Mouse (Mus musculus): ENCODE data around the gene Faap24. TPM values are rescaled to one million over a fixed set of nuclear protein-coding genes. Genes with fewer than 3 reads are reported as not detected.

Gene Faap24
- 16.6 and 17.8 TPM in 2 replicates for polyA plus RNA-seq (2014; fragmentation: Nextera tagmentation; extraction: Ambion mirVana)

DNA sequence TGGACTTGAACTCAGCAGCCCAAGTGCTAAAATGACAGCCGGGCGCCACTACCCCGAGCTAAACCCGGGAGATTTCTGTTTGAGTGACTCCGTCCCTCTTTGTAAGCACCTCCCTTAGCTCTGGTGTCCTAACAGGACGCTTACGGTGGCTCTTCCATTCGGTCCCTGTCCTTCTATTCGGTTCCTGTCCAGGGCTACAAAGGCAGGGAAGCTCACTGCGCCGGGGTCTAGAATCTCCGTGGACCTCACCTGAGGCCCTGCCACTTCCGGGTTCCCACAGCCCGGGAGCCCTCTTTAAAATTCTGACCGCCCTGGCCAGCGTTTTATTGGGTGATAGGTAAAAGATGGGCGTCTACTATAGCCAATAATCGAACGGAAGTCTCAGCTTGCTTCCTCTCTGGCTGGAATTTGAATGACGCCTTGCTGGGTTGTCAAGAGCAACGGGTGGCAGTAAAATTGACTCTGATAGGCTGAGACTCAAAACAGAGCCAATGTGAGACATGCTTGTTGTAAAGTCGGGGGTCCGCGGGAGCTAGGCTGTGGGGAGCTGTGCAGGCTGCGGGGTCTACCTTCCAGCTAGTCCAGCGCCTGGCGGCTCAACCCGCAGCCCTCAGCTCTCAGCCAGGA is at the start of gene Faap24, which contains the start of gene Cep89:
Faap24 (minus strand) TSS at position 295 of the 627 bp plus-strand sequence.
Cep89 (plus strand) TSS at position 494 of the 627 bp plus-strand sequence.
- Histone ChIP-seq H3K4me3 (ENCODE audit: low read depth, low read length) (peak within 1 kb of the TSS; percentile 63), H3K9me3 (ENCODE audit: control insufficient read depth, low read length) (no peaks in the 10 kb centered on the region), H3K36me3 (ENCODE audit: control insufficient read depth, insufficient read depth, low read length) (0 out of 2 replicates have a peak, but pooled peaks cover 4% of the 10 kb centered on the region), H3K4me2 (ENCODE audit: low read depth, low read length) (peak within 1 kb of the TSS; percentile 50), H3K27ac (ENCODE audit: low read depth, low read length) (no peak within 1 kb of the TSS), H3K9ac (replicated peaks; ENCODE audit: low read depth, low read length) (peak within 1 kb of the TSS; percentile 53), H3K4me1 (ENCODE audit: control insufficient read depth, insufficient read depth, low read length) (peaks cover 14% of the 10 kb centered on the region), H3K27me3 (ENCODE audit: control insufficient read depth, insufficient read depth, low read length) (no peaks in the 10 kb centered on the region)
- ATAC-seq (ENCODE audit: low read depth) = peak; percentile 99
- under 1% methylated on average over 28 of the region's 28 CpGs for WGBS

DNA sequence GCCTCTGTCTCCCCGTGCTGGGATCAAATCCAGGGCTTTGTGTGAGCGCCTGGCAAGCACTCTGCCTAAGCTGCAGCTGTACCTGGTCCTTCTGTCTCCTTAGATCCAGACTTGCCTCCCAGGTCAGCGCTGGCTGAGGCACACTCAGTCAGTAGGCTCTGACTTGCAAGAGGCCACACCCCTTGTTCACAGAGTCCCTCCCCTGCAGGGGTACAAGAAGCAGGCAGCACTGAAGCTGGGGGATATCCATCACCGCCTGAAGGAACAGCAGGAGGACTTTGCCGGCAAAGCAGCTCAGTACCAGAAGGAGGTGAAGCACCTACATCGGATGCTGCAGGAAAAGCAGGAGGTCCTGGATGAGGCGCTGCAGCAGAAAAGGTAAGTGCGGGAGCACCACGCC is 38.6 kb upstream of the Faap24 start:
- Histone ChIP-seq H3K27me3 (ENCODE audit: control insufficient read depth, insufficient read depth, low read length) (no peaks in the 10 kb centered on the region), H3K4me2 (ENCODE audit: low read depth, low read length) (no peak overlapping the region), H3K9me3 (ENCODE audit: control insufficient read depth, low read length) (no peaks in the 10 kb centered on the region), H3K9ac (replicated peaks; ENCODE audit: low read depth, low read length) (no peak overlapping the region), H3K36me3 (ENCODE audit: control insufficient read depth, insufficient read depth, low read length) (peaks cover 45% of the 10 kb centered on the region), H3K4me3 (ENCODE audit: low read depth, low read length) (no peak overlapping the region), H3K4me1 (ENCODE audit: control insufficient read depth, insufficient read depth, low read length) (no peaks in the 10 kb centered on the region), H3K27ac (ENCODE audit: low read depth, low read length) (no peak overlapping the region)
- ATAC-seq (ENCODE audit: low read depth) = no peak
- 80% methylated on average over 9 of the region's 9 CpGs for WGBS

DNA sequence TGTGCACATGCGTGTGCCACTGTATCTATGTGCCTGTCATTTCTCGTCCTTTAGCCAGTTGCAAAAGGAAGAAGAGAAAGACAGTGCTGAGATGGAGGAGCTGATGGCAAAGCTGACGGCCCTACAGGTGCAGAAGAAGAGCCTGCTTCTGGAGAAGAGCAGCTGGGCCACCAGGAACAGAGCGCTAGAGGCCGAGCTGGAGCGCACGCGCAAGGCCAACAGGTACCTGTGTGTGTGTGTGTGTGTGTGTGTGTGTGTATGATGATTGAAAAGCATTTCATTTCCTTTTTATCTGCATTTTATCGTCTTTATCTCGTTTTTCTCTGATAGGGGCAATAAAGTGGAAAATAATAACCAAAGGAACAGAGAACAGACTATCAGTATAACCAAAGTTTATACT is 31.5 kb upstream of the Faap24 start:
- Histone ChIP-seq H3K9ac (replicated peaks; ENCODE audit: low read depth, low read length) (no peak overlapping the region), H3K27ac (ENCODE audit: low read depth, low read length) (no peak overlapping the region), H3K4me2 (ENCODE audit: low read depth, low read length) (no peak overlapping the region), H3K9me3 (ENCODE audit: control insufficient read depth, low read length) (no peaks in the 10 kb centered on the region), H3K4me3 (ENCODE audit: low read depth, low read length) (no peak overlapping the region), H3K27me3 (ENCODE audit: control insufficient read depth, insufficient read depth, low read length) (no peaks in the 10 kb centered on the region), H3K36me3 (ENCODE audit: control insufficient read depth, insufficient read depth, low read length) (peaks cover 15% of the 10 kb centered on the region), H3K4me1 (ENCODE audit: control insufficient read depth, insufficient read depth, low read length) (no peaks in the 10 kb centered on the region)
- no peak for ATAC-seq (ENCODE audit: low read depth)
- 97% methylated on average over 10 of the region's 10 CpGs for WGBS

DNA sequence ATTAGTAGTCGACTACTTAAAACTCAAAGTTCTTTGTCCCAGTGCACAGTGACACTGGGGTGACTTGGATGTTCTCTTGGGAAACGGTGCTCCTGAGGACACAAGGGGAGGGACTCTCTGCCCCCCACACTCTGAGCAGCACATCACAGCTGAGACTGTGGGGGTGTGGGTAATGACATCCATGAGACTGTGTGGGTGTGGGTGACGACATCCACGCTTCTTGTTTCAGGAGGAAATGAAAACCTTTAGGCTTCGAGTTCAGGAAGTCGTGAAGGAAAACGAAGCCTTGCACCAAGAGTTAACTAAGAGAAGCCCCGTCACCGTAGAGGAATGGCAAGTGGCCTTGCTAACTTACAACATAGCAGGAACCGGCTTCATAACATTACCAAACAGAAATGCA is 26.4 kb upstream of the Faap24 start:
- Histone ChIP-seq H3K4me3 (ENCODE audit: low read depth, low read length) (no peak overlapping the region), H3K4me1 (ENCODE audit: control insufficient read depth, insufficient read depth, low read length) (no peaks in the 10 kb centered on the region), H3K4me2 (ENCODE audit: low read depth, low read length) (no peak overlapping the region), H3K27me3 (ENCODE audit: control insufficient read depth, insufficient read depth, low read length) (no peaks in the 10 kb centered on the region), H3K27ac (ENCODE audit: low read depth, low read length) (no peak overlapping the region), H3K9me3 (ENCODE audit: control insufficient read depth, low read length) (no peaks in the 10 kb centered on the region), H3K36me3 (ENCODE audit: control insufficient read depth, insufficient read depth, low read length) (peaks cover 4% of the 10 kb centered on the region; the same call in 1 of the 2 replicates), H3K9ac (replicated peaks; ENCODE audit: low read depth, low read length) (no peak overlapping the region)
- no peak for ATAC-seq (ENCODE audit: low read depth)
- 95% methylated on average over 10 of the region's 10 CpGs for WGBS

DNA sequence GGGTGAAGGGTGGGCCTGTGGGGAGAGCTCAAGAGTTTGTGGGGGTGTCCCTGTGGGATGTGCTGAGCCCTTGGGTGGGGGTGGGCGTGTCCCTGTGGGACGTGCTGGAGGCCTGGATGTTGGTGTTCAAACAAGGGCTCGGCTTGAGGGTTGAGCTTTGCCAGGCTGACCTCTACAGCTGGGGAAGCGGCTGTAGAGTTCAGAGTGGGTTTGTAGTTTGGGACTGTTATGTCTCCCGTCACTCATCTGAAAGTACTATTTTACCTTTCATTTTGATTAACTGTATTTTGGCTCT is 20.0 kb upstream of the Faap24 start:
- Histone ChIP-seq H3K4me3 (ENCODE audit: low read depth, low read length) (no peak overlapping the region), H3K36me3 (ENCODE audit: control insufficient read depth, insufficient read depth, low read length) (peaks cover 4% of the 10 kb centered on the region; the same call in 1 of the 2 replicates), H3K9ac (replicated peaks; ENCODE audit: low read depth, low read length) (no peak overlapping the region), H3K27ac (ENCODE audit: low read depth, low read length) (no peak overlapping the region), H3K4me1 (ENCODE audit: control insufficient read depth, insufficient read depth, low read length) (no peaks in the 10 kb centered on the region), H3K4me2 (ENCODE audit: low read depth, low read length) (no peak overlapping the region), H3K9me3 (ENCODE audit: control insufficient read depth, low read length) (no peaks in the 10 kb centered on the region), H3K27me3 (ENCODE audit: control insufficient read depth, insufficient read depth, low read length) (no peaks in the 10 kb centered on the region)
- 90% methylated on average over 5 of the region's 5 CpGs for WGBS
- no peak for ATAC-seq (ENCODE audit: low read depth)

DNA sequence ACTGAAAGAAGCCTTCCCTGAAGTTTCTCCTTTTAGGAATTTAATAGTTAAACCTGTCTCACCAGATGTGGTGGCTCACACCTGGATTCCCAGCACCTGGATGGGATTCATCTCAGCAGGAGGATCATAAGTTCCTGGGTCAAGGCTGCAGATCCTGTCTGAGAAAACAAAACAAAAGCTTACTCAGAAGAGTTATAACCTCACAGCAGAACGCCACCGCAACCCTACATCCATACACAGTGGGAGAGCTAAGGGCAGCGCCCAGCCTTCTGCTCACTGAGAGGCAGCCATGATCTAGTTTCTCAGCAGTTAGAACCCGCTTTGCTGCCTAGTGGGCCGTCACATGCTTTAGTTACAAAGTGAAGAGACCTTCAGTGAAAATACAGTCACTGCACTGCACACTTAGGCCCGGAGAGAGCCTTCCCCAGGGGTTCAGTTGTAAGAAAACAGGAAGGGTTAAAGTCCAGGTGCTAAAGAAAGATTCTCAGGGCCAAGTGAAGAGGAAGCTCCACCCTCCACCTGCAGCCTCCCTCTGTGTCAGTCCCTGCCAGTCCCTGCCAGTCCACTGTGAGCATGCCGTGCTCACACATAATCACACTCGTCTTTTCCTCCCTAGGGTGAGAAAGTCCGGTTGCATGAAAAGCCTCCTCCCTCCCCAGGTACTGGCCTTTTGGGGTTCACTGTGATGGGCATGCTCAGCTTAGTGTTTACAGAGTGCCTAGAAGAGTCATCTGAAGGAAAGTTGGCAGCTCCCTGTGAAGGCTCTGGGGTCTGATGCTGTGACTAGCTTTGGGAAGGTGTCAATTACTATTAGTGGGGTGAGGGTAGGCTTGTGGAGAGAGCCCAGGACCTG is 19.4 kb upstream of the Faap24 start:
- no peak overlapping the region for H3K27ac ChIP-seq (ENCODE audit: low read depth, low read length)
- H3K9ac ChIP-seq (replicated peaks; ENCODE audit: low read depth, low read length) = no peak overlapping the region
- no peak for ATAC-seq (ENCODE audit: low read depth)
- H3K27me3 ChIP-seq (ENCODE audit: control insufficient read depth, insufficient read depth, low read length) = no peaks in the 10 kb centered on the region
- no peak overlapping the region for H3K4me2 ChIP-seq (ENCODE audit: low read depth, low read length)
- 84% methylated on average over 9 of the region's 9 CpGs for WGBS
- H3K4me1 ChIP-seq (ENCODE audit: control insufficient read depth, insufficient read depth, low read length) = no peaks in the 10 kb centered on the region
- no peaks in the 10 kb centered on the region for H3K9me3 ChIP-seq (ENCODE audit: control insufficient read depth, low read length)
- H3K4me3 ChIP-seq (ENCODE audit: low read depth, low read length) = no peak overlapping the region
- H3K36me3 ChIP-seq (ENCODE audit: control insufficient read depth, insufficient read depth, low read length) = peaks cover 4% of the 10 kb centered on the region

DNA sequence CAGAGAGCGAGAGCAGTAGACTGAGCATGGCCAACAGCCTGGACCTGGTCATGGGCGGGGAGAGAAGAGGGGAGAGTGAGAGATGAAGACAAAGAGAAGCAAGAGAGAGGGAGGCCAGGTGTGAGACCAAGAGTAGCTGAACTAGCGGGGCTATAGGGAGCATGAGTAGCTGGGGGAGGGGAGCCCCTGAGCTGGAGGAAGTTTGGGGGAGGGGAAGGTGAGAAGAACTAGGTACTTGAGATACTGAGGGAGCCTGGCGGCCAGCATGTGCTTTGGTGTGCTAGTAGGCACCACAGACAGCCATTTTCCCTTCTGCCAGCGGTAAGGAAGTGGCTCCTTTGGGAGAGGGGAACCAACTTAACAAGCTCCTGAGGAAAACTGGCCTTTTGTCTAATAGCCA is 18.6 kb upstream of the Faap24 start:
- Histone ChIP-seq H3K4me3 (ENCODE audit: low read depth, low read length) (no peak overlapping the region), H3K4me1 (ENCODE audit: control insufficient read depth, insufficient read depth, low read length) (no peaks in the 10 kb centered on the region), H3K9ac (replicated peaks; ENCODE audit: low read depth, low read length) (no peak overlapping the region), H3K27ac (ENCODE audit: low read depth, low read length) (no peak overlapping the region), H3K4me2 (ENCODE audit: low read depth, low read length) (no peak overlapping the region), H3K9me3 (ENCODE audit: control insufficient read depth, low read length) (no peaks in the 10 kb centered on the region), H3K27me3 (ENCODE audit: control insufficient read depth, insufficient read depth, low read length) (no peaks in the 10 kb centered on the region), H3K36me3 (ENCODE audit: control insufficient read depth, insufficient read depth, low read length) (peaks cover 4% of the 10 kb centered on the region)
- WGBS = 66% methylated on average over 5 of the region's 5 CpGs
- ATAC-seq (ENCODE audit: low read depth) = no peak

DNA sequence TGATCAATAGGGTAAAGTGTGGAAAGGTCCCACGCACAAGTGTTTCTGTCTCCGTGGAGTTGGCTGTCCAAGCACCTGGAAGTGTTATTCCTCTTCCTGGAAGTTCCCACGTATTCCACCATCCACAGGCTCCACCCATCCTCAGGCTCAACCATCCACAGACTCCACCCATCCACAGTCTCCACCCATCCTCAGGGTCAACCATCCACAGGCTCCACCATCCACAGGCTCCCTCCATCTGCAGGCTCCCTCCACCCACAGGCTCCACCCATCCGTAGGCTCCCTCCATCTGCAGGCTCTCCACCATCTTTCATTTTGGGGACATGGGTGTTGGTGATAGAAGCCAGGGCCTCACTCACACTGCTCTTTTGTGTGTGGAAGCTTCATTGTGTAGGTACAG is 4.5 kb upstream of the Faap24 start:
- H3K36me3 ChIP-seq (ENCODE audit: control insufficient read depth, insufficient read depth, low read length) = peaks cover 8% of the 10 kb centered on the region; the same call in 1 of the 2 replicates
- H3K9ac ChIP-seq (replicated peaks; ENCODE audit: low read depth, low read length) = no peak overlapping the region
- no peaks in the 10 kb centered on the region for H3K27me3 ChIP-seq (ENCODE audit: control insufficient read depth, insufficient read depth, low read length)
- H3K4me2 ChIP-seq (ENCODE audit: low read depth, low read length) = no peak overlapping the region
- H3K4me1 ChIP-seq (ENCODE audit: control insufficient read depth, insufficient read depth, low read length) = peaks cover 8% of the 10 kb centered on the region
- H3K4me3 ChIP-seq (ENCODE audit: low read depth, low read length) = no peak overlapping the region
- WGBS = 90% methylated on average over 4 of the region's 4 CpGs
- no peak overlapping the region for H3K27ac ChIP-seq (ENCODE audit: low read depth, low read length)
- no peaks in the 10 kb centered on the region for H3K9me3 ChIP-seq (ENCODE audit: control insufficient read depth, low read length)
- ATAC-seq (ENCODE audit: low read depth) = no peak
